Mouse (Mus musculus) layer of hippocampus, postnatal 14 days (tissue): ENCODE measurements at regions not wholly inside any gene's neighbourhood (a gene's known extent, or its start where the extent isn't known, plus 50 kb on each side); places are given as distances from the start of the nearest gene placed in this dataset.

Source experiments
- DNase-seq, 2 experiments: peaks; one replicate each; pipeline ENCODE4 v3.0.0; 2021 to 2022; ENCODE audit warnings: low spot score in 2 of 2, mixed read lengths in 1 of 2

DNA sequence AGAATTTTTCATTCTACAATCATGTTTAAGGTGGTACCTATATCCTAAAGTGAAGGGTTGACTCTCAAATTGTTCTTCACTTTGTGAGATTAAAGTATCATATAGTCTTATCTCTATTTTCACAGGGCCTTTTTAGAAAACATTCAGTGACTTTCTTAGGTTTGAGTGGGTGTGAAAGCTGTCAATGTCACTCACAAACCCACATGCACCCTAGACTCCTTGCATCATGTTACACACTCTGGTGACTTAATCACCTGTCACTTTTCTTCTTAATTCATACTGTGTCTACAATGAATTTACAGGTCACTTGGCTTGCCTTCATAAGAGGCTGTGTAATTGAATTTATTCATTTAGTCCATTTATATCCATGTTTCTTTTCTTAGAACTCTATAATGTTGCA, 1026.8 kb upstream of the Alcam start:
- no peak for DNase-seq

DNA sequence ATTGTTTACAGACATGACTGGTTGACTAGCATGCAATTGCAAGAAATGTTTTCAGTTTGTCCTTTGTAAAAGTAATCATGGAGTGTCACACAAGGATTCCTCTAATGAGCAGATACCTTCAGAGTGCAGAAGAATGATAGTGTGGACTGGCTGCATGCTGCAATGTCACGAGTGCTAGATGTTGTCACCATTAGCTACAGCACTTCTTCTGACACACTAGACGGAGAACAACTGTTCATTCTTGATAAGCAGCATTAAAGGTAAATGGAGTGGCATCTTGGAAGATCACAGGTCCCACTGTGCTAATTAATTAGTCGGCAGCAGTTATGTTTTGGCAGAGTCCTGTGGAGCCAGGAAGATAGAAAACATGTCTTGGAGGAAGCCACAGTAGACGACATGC, 985.6 kb upstream of the Alcam start:
- DNase-seq = no peak

- no peak for DNase-seq
Observed at GRCm38 (mm10) chr16:53418416-53418815, 964.5 kb upstream of the Alcam start.

- DNase-seq = no peak
Observed at GRCm38 (mm10) chr16:53385176-53385575, 931.3 kb upstream of the Alcam start.

DNA sequence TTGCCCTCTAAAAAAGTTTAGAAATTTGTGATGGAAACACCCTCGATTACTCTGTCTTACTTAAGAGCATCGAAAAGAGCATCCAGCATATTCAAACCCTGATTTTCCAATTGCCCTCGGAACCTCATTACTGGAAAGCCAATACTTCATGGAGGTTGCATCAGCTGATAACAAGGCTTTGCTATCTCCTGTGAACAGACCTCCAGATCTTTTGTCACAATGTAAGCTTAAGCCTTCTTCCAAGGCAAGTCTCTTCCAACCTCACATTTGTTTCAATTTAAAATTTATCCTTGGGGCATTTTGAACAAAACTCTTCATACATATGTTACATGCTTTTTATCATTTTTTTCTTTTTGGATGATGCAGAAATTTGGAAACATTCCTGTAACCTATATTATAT, 888.3 kb upstream of the Alcam start:
- DNase-seq = no peak

DNA sequence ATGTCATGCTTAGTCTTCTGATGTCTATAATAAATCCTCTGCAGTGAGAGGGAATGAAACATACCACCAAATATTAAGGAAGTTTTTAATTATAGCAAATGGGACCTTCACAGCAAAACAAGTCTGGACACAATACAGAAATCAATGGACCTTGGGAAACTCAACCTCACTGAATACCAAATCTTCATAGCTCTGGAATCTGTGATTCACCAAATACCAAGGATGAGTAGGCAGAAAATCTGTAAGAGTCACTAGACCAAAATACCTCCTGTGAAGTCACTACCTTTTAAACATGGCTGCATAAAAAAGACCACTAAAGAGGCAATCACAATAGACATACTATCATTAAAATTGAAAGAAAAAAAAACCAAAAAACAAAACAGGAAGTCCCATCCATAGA, 872.5 kb upstream of the Alcam start:
- no peak for DNase-seq

GRCm38 (mm10) chr16:53292081-53292480, 838.2 kb upstream of the Alcam start:
- DNase-seq = no peak

- DNase-seq = no peak
Observed at GRCm38 (mm10) chr16:53282014-53282413, 828.1 kb upstream of the Alcam start.

DNA sequence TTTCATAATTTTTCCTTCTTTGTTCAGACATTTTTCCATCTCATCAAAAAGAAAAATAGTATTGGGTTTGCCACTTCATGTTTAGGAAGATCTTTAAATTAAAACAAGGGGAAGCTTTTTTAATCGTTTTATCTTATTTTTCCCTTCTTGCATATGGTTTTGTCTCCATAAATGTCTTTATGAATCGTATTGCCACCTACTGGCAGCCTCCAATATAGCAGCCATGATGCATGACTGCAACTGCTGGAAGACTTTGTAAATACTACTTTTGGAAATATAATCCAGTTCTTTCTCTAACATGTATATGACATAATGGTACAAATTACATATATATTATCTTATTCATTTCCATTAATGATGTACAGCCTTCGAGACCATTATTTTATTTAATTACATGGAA, 812.2 kb upstream of the Alcam start:
- DNase-seq = peak; percentile 57 to 79

DNA sequence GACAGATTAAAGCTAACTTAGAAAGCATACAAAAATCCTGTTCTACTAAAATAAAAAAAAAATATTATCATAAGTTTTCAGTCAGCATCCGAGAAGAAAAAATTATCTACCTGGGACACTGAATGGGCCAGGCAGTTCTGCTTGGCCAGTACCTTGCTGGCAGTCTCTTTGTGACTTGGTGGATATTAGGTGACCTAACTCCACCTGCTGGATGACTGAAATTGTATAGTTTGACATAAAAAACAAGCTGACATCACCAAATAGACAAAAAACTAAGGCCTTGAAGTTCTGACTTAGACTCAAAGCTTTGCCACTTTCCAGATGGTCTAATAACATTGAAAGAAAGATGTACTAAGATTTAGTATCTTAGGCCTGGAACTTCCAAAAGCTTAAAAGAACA, 791.5 kb upstream of the Alcam start:
- no peak for DNase-seq

- DNase-seq = no peak
Observed at GRCm38 (mm10) chr16:53242126-53242537, 788.3 kb upstream of the Alcam start.

GRCm38 (mm10) chr16:53218886-53219285, 765.0 kb upstream of the Alcam start:
- DNase-seq = no peak

DNA sequence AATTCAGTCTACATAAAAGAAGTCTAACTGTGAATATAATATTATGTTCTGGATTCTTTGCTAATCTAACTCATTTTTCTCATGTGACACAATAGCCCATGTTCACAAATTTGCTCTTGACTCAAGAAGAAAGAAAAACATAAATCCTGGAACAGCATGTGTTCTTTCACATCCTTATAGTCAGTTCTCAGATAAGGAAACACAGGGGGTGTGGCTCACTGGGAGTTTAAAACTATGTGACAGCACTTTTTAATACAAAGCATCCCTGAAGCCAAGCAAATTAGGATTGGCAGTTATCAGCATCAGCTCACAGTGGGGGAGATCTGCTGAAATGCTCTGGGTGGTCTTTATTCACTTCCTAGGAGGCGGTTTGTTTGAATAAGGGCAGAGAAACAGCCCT, 747.6 kb upstream of the Alcam start:
- no peak for DNase-seq

- DNase-seq = no peak
Observed at GRCm38 (mm10) chr16:53186444-53186843, 732.6 kb upstream of the Alcam start.

DNA sequence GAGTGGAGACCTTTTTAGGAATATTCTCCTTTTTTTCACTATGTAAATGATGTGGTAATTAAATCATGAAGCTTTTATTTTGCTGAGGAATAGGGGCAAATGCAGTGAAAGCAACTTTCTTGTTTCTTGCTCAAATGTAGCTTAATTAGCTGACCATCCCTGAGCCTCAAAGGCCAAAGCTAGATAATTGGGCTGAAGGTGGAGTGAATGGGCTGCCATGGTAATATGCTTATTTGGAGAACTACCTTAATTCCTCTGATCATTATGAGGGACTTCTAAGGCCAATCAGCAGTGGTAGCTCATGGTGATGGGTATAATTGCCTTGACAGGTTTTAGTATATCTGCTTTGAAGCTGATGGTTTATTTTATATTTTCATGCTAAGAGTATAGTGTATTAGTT, 702.5 kb upstream of the Alcam start:
- DNase-seq = no peak

GRCm38 (mm10) chr16:53130677-53131076, 676.8 kb upstream of the Alcam start:
- DNase-seq = no peak

- DNase-seq = no peak
Observed at GRCm38 (mm10) chr16:53108726-53109125, 654.9 kb upstream of the Alcam start.

DNA sequence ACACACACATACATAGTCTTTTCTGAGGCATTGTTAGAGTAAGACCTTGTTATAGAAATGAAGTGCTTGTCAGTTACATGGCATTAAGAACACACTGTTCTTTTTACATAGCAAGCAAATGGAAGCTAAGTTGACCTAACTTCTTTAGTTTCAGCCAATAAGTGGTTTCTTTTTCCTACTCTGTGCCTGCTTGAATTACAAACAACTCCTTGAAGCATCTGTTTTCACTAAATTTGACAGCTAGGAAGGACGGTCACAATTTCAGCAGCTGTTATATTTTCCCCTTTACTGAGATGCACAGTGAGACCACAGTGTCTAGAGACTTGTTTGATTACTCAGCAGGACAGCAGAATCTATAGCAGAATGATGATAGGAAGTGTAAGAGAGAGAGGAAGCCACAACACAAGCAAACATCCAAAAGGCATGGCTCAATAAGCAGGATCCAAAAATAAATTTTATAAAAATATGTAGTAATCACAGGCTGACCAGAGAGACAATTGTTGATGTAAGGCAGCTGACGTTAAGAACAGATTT, 641.6 kb upstream of the Alcam start:
- no peak for DNase-seq

DNA sequence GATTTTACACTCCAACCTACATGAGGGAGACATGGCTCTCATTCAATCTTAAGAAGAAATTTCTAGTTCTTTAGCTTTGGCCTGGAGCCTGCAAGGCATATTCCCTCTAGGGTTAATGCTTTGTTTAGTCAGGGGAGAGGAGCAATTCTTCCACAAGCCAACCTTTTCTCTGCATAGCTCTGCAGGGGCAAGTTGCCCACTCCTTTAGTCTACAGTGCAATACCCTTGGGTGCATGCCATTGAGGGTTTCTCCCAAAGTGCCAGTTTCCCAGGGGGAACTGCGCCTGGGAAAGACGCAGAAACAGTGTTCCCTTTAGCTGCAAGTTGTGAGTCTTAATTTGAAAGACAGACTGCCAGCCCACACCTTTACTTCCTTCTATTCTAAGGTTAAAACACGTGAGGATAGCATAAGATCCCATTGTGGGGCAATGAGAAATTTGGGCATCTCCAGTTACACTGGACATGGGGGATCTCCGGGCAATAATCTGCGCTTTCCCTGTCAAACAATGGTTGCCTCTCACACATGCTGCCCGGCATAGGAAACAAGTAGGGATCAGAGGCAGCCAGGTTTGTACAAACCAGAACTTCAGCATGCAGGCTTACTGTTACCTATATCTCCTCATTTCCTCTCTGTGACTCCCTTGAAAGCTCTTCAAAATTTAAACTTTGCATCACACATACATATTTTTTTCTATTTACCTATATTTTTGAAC, 620.1 kb upstream of the Alcam start:
- peak; percentile 9 to 60 for DNase-seq

DNA sequence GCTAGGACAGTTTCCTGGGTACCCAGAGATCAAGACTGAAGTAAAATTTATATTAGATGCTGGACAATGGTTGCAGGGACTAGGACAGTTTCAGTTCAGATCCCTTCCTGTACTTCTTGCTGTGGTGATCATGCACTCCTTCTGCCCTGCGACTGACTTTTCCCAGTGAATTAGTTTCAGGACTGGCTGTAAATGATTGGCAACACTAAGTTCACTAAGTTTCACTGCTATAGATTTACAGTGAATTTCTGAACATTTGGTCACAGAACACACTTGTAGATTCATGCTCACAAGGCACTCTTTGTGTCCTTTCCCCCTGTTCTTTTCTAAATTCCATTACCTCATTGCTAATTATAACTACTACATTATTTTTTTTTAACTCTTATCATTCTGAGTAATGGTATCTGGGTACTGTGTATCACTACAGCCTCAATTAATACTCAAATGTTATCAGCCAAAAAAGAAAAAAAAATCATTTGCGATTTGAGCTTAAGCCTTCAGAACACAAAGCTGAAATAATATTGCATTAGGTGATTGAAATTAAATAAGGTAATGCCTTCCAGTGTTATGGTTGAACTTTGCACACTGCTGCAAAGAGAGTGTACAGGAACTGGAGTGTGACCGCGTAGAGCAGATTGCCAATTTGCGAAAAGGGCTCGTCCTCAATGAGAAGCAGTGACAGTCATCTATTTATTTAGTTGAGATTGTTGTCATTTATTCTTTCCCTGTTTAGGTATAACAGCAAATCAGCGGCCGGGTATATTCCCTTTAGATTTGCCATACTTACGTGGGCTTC, 618.2 kb upstream of the Alcam start:
- DNase-seq = no peak

GRCm38 (mm10) chr16:53064151-53064550, 610.3 kb upstream of the Alcam start:
- DNase-seq = no peak

GRCm38 (mm10) chr16:53063061-53063460, 609.2 kb upstream of the Alcam start:
- DNase-seq = no peak

GRCm38 (mm10) chr16:53026056-53026455, 572.2 kb upstream of the Alcam start:
- DNase-seq = no peak
